Comparison of ENCODE assay signal across 19 mouse cellular contexts in genomic region chr17:28766203-28766602, GRCm38 (mm10). TPM values are rescaled to one million over a fixed set of nuclear protein-coding genes. Genes with fewer than 3 reads are reported as not detected.
A peak's percentile ranks its signal among the peaks of the same experiment; 100 is the strongest.
DNase-seq lines count a peak whose midpoint lies in the region.
"Had no signal": no experiment of that assay in that cellular context is flagged by ENCODE, and none has a peak within 500 bp of the region (broad histone marks: within the 10 kb centered on the region; RNA-seq: fewer than 3 reads in every experiment).

No protein-coding gene starts in this region.

- intact Hi-C loops in heart, postnatal 10 days (cut with DNase I): no loop called here

- 66% methylated on average over 3 of the region's 3 CpGs for WGBS in limb, embryonic 10.5 days

- DNase-seq in 3134 (ENCODE audit: extremely low read depth, insufficient read length, low spot score) (peak; percentile 75), 3T3-L1 (ENCODE audit: low read depth, low spot score) (peak; percentile 72)
- peak; percentile 86 for DNase-seq in adrenal gland, adult 8-10 months
- DNase-seq in adrenal gland, postnatal 36 days: peak; percentile 84 to 88
- no peak for DNase-seq in limb, embryonic 10.5 days (ENCODE audit: low spot score)
- DNase-seq in kidney, postnatal 10 days: no peak
- DNase-seq in heart, postnatal 10 days: no peak
- DNase-seq: cerebellum, adult 11 months; cerebellum, adult 9-10 months; cerebellum, postnatal 25 days; gastrocnemius, postnatal 36 days; heart, adult 18-20 months; heart, postnatal 36 days; kidney, adult 8-10 months had no signal

- peaks cover 21% of the 10 kb centered on the region for H3K4me1 ChIP-seq in limb, embryonic 10.5 days

- H3K4me3 ChIP-seq in limb, embryonic 10.5 days: no peak overlapping the region
- H3K4me3 ChIP-seq: embryonic facial prominence, embryonic 12.5 days; forebrain, embryonic 13.5 days; heart, embryonic 12.5 days; hindbrain, embryonic 15.5 days had no signal

- no peak overlapping the region for H3K27ac ChIP-seq in limb, embryonic 10.5 days
- H3K27ac ChIP-seq: embryonic facial prominence, embryonic 12.5 days; forebrain, embryonic 13.5 days; hindbrain, embryonic 15.5 days had no signal

- peaks cover 46% of the 10 kb centered on the region for H3K27me3 ChIP-seq in limb, embryonic 10.5 days (ENCODE audit: low read depth, poor library complexity, severe bottlenecking)

- no peaks in the 10 kb centered on the region for H3K9me3 ChIP-seq in limb, embryonic 10.5 days (replicated peaks)
- H3K9me3 ChIP-seq: embryonic facial prominence, embryonic 12.5 days; forebrain, embryonic 13.5 days; heart, embryonic 12.5 days; hindbrain, embryonic 15.5 days had no signal

- H3K36me3 ChIP-seq in limb, embryonic 10.5 days: no peaks in the 10 kb centered on the region
- H3K36me3 ChIP-seq: embryonic facial prominence, embryonic 12.5 days; heart, embryonic 12.5 days; hindbrain, embryonic 15.5 days had no signal

RNA-seq across cellular contexts. Expression of gene Mapk13, which starts 2.9 kb away (rescaled TPM):
- 100 to 1,000 TPM; 128 to 457 (median 281) TPM for total RNA-seq in adrenal gland, adult 8-10 months (2022)
- 100 to 1,000 TPM in 1 of 2 experiments, 10 to 100 TPM in 1; 77.9 to 267 TPM for total RNA-seq in adrenal gland, postnatal 36 days (2021)
- polyA plus RNA-seq in limb, embryonic 10.5 days (2016; fragmentation: Nextera tagmentation; extraction: Ambion mirVana): 8.2 and 8.6 TPM in 2 replicates
- 1 to 10 TPM in 1 of 2 experiments, under 1 TPM in 1; 0.45 to 1.1 TPM for total RNA-seq in heart, postnatal 10 days (2021)
- total RNA-seq: CH12.LX; gastrocnemius, postnatal 36 days had no signal

RNA-seq across cellular contexts. Expression of gene Brpf3, which starts 34.7 kb away (rescaled TPM):
- 10 to 100 TPM; 75.6 to 83.4 (median 77.1) TPM for total RNA-seq in adrenal gland, adult 8-10 months (2022)
- 100 to 1,000 TPM in 1 of 2 experiments, 10 to 100 TPM in 1; 64.8 to 101 TPM for total RNA-seq in adrenal gland, postnatal 36 days (2021)
- polyA plus RNA-seq in limb, embryonic 10.5 days (2016; fragmentation: Nextera tagmentation; extraction: Ambion mirVana): 11.6 and 14.0 TPM in 2 replicates
- total RNA-seq in heart, postnatal 10 days (2021): 10 to 100 TPM; 15.2 to 22.3 TPM

RNA-seq across cellular contexts. Expression of gene AC170998.1, which starts 40.3 kb away (rescaled TPM):
- total RNA-seq in adrenal gland, adult 8-10 months (2022): 1 to 10 TPM in 3 of 4 experiments, under 1 TPM in 1; 0.58 to 3.7 (median 2.1) TPM
- total RNA-seq in adrenal gland, postnatal 36 days (2021): 1 to 10 TPM; 1.1 to 1.2 TPM
- 3.9 and 4.0 TPM in 2 replicates for polyA plus RNA-seq in limb, embryonic 10.5 days (2016; fragmentation: Nextera tagmentation; extraction: Ambion mirVana)
- total RNA-seq in heart, postnatal 10 days (2021): under 1 TPM; 0.45 to 0.77 TPM

Comparison
In these comparisons a context has a peak if more than half of its experiments do, and no peak if none do; other contexts are left out.
1. DNase-seq: peak in 3134 (single experiment), 3T3-L1 (single experiment), adrenal gland, adult 8-10 months (single experiment) and adrenal gland, postnatal 36 days (2 of 2); none in limb, embryonic 10.5 days (single experiment), kidney, postnatal 10 days (single experiment) and heart, postnatal 10 days (0 of 2).
2. RNA of gene Mapk13, which starts 2.9 kb away (total RNA-seq): 128 to 457 TPM in adrenal gland, adult 8-10 months and 77.9 to 267 TPM in adrenal gland, postnatal 36 days; 0.45 to 1.1 TPM in heart, postnatal 10 days; every median in the first group is over 10 times any median in the second.